Mouse (Mus musculus): ENCODE data around the gene Tmem170b.

Gene Tmem170b

GRCm38 (mm10) chr13:41605099-41606010 lies at the start of gene Tmem170b:
TSS of gene Tmem170b (plus strand) at chr13:41605907.
- peak; percentile 90 for DNase-seq (ENCODE audit: low read depth)

GRCm38 (mm10) chr13:41561024-41561423 lies 44.7 kb upstream of the Tmem170b start:
- DNase-seq (ENCODE audit: low read depth) = no peak

GRCm38 (mm10) chr13:41568421-41568820 lies 37.3 kb upstream of the Tmem170b start:
- DNase-seq (ENCODE audit: low read depth) = no peak

- no peak for DNase-seq (ENCODE audit: low read depth)
Observed at GRCm38 (mm10) chr13:41568926-41569325, 36.8 kb upstream of the Tmem170b start.

- no peak for DNase-seq (ENCODE audit: low read depth)
Observed at GRCm38 (mm10) chr13:41569776-41570175, 35.9 kb upstream of the Tmem170b start.

GRCm38 (mm10) chr13:41571368-41572350 lies 34.0 kb upstream of the Tmem170b start:
- DNase-seq (ENCODE audit: low read depth) = peak; percentile 93

- no peak for DNase-seq (ENCODE audit: low read depth)
Observed at GRCm38 (mm10) chr13:41572351-41572735, 33.4 kb upstream of the Tmem170b start.

GRCm38 (mm10) chr13:41573126-41573846 lies 32.4 kb upstream of the Tmem170b start:
- DNase-seq (ENCODE audit: low read depth) = no peak

GRCm38 (mm10) chr13:41581058-41581457 lies 24.6 kb upstream of the Tmem170b start:
- no peak for DNase-seq (ENCODE audit: low read depth)

GRCm38 (mm10) chr13:41583666-41584357 lies 21.9 kb upstream of the Tmem170b start:
- no peak for DNase-seq (ENCODE audit: low read depth)

GRCm38 (mm10) chr13:41584358-41584680 lies 21.4 kb upstream of the Tmem170b start:
- DNase-seq (ENCODE audit: low read depth) = no peak

GRCm38 (mm10) chr13:41584896-41585295 lies 20.8 kb upstream of the Tmem170b start:
- no peak for DNase-seq (ENCODE audit: low read depth)

- DNase-seq (ENCODE audit: low read depth) = no peak
Observed at GRCm38 (mm10) chr13:41596678-41597077, 9.0 kb upstream of the Tmem170b start.

GRCm38 (mm10) chr13:41599977-41600376 lies 5.7 kb upstream of the Tmem170b start:
- DNase-seq (ENCODE audit: low read depth) = peak; percentile 42

- no peak for DNase-seq (ENCODE audit: low read depth)
Observed at GRCm38 (mm10) chr13:41601056-41601455, 4.7 kb upstream of the Tmem170b start.

- no peak for DNase-seq (ENCODE audit: low read depth)
Observed at GRCm38 (mm10) chr13:41603921-41604466, 1.7 kb upstream of the Tmem170b start.

- no peak for DNase-seq (ENCODE audit: low read depth)
Observed at GRCm38 (mm10) chr13:41606081-41607000, 634 bp downstream of the Tmem170b start.

- DNase-seq (ENCODE audit: low read depth) = no peak
Observed at GRCm38 (mm10) chr13:41607589-41607988, 1.9 kb downstream of the Tmem170b start.

- no peak for DNase-seq (ENCODE audit: low read depth)
Observed at GRCm38 (mm10) chr13:41608559-41608958, 2.9 kb downstream of the Tmem170b start.

GRCm38 (mm10) chr13:41611046-41611445 lies 5.3 kb downstream of the Tmem170b start:
- DNase-seq (ENCODE audit: low read depth) = no peak
